Mouse (Mus musculus): ENCODE data around the gene Tcf7l2. TPM values are rescaled to one million over a fixed set of nuclear protein-coding genes. Genes with fewer than 3 reads are reported as not detected.

Tcf7l2 gene
- polyA plus RNA-seq, 1 experiment from 2014 or later = 53.4 TPM

DNA sequence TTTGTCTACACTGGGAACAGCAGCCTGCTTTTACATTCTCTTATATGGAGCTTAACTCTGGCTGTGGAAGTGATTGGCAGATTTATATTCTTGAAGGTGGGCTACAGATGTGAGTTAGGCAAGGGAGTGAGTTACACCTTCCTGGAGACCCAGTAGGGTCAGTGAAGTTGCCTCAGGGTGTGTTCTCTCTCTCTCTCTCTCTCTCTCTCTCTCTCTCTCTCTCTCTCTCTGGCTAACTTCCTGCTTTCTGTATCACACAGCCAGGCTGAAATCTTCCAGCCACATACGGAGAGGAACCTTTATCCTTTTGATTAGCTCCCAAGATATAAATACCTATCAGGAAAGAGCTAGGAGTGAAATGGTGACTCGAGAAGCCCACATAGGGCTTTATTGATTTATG lies 26.0 kb downstream of the Tcf7l2 start:
- Histone ChIP-seq H3K4me3 (replicated peaks; ENCODE audit: low read depth, low read length) (no peak overlapping the region), H3K9me3 (replicated peaks; ENCODE audit: low read length) (no peaks in the 10 kb centered on the region), H3K9ac (ENCODE audit: low read depth, low read length) (no peak overlapping the region), H3K4me2 (ENCODE audit: low read length) (no peak overlapping the region), H3K27ac (no peak overlapping the region), H3K4me1 (replicated peaks; ENCODE audit: insufficient read depth, low read length) (peaks cover 15% of the 10 kb centered on the region; the same call in 1 of the 2 replicates), H3K27me3 (ENCODE audit: insufficient read depth, low read length) (no peaks in the 10 kb centered on the region), H3K36me3 (ENCODE audit: insufficient read depth, low read length) (no peaks in the 10 kb centered on the region)
- no peak for DNase-seq (ENCODE audit: low spot score)
- no peak for TF ChIP-seq CTCF (IDR thresholded peaks at IDR 0.05; ENCODE audit: low read depth)
- WGBS = 8% methylated on average over 2 of the region's 2 CpGs
- ATAC-seq (replicated peaks; ENCODE audit: low FRiP score, low read depth) = no peak

DNA sequence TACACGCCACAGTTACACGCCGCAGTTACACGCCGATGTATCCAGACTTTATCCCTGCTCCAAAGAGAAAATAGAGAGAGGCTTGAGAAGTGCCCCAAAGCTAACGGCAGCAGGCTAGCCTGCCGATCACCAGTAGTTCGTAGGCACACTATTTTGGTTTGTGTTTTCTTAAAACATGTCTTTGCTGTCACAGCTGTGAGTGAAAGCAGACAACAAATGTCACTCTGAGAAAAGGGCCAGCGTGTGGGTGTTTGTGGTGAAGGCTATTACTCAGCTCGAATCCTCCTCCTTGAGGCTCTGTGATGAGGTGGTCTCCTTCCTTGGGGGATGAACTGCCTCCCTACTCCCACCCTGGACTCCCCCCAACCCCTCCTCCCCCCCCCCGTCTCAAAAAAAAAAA lies 26.6 kb downstream of the Tcf7l2 start:
- Histone ChIP-seq H3K27ac (no peak overlapping the region), H3K9me3 (replicated peaks; ENCODE audit: low read length) (no peaks in the 10 kb centered on the region), H3K4me3 (replicated peaks; ENCODE audit: low read depth, low read length) (no peak overlapping the region), H3K36me3 (ENCODE audit: insufficient read depth, low read length) (no peaks in the 10 kb centered on the region), H3K4me1 (replicated peaks; ENCODE audit: insufficient read depth, low read length) (peaks cover 22% of the 10 kb centered on the region; the same call in 1 of the 2 replicates), H3K4me2 (ENCODE audit: low read length) (0 out of 2 replicates have a peak overlapping the region, but pooled peaks have one; percentile 8), H3K9ac (ENCODE audit: low read depth, low read length) (no peak overlapping the region), H3K27me3 (ENCODE audit: insufficient read depth, low read length) (no peaks in the 10 kb centered on the region)
- no peak for DNase-seq (ENCODE audit: low spot score)
- WGBS = 33% methylated on average over 11 of the region's 11 CpGs
- ATAC-seq (replicated peaks; ENCODE audit: low FRiP score, low read depth) = no peak
- no peak for TF ChIP-seq CTCF (IDR thresholded peaks at IDR 0.05; ENCODE audit: low read depth)

DNA sequence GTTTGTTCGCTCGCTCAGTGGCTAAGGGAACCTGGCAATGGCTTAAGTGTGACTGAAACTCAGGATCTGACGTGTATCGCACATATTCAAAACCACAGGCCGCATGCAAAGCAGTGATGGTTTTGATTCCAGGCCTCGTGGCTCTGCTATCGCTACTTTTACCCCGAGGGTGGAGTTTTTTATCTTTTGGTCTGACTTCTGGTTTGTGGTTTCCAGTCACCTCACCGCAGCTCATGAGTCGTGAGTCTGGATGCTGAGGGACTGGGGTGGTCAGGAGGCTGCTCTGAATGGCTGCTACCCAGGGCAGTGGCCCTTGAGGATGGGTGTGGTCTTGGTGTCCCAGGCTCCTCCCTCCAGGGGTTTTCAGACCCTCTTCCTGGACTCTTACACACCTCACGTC lies 27.3 kb downstream of the Tcf7l2 start:
- H3K36me3 ChIP-seq (ENCODE audit: insufficient read depth, low read length) = no peaks in the 10 kb centered on the region
- peaks cover 26% of the 10 kb centered on the region; the same call in 1 of the 2 replicates for H3K4me1 ChIP-seq (replicated peaks; ENCODE audit: insufficient read depth, low read length)
- no peaks in the 10 kb centered on the region for H3K9me3 ChIP-seq (replicated peaks; ENCODE audit: low read length)
- H3K27ac ChIP-seq = no peak overlapping the region
- no peak overlapping the region for H3K4me2 ChIP-seq (ENCODE audit: low read length)
- H3K27me3 ChIP-seq (ENCODE audit: insufficient read depth, low read length) = no peaks in the 10 kb centered on the region
- 63% methylated on average over 11 of the region's 11 CpGs for WGBS
- H3K9ac ChIP-seq (ENCODE audit: low read depth, low read length) = no peak overlapping the region
- ATAC-seq (replicated peaks; ENCODE audit: low FRiP score, low read depth) = no peak
- no peak for DNase-seq (ENCODE audit: low spot score)
- no peak overlapping the region for H3K4me3 ChIP-seq (replicated peaks; ENCODE audit: low read depth, low read length)
- TF ChIP-seq CTCF (IDR thresholded peaks at IDR 0.05; ENCODE audit: low read depth) = no peak

DNA sequence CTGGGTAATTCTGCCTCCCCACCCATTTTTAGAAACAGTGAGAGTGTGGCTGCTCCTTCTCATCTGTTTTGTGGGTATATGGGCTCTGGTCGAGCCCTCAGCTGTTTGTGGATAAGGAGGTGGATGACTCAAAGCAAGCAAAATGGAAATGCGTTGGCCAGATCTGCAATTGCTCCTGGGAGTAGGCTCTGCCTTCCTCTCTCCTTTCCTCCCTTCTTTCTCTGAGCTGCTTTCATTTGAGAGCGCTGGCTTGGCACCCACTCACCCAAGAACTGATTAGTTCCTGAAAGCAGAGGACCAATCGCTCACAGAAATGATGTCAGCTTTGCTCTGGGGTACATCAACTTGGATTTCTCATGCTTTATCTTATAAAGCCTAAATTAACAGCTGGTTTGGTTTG lies 32.7 kb downstream of the Tcf7l2 start:
- Histone ChIP-seq H3K36me3 (ENCODE audit: insufficient read depth, low read length) (no peaks in the 10 kb centered on the region), H3K9me3 (replicated peaks; ENCODE audit: low read length) (no peaks in the 10 kb centered on the region), H3K9ac (ENCODE audit: low read depth, low read length) (no peak overlapping the region), H3K27me3 (ENCODE audit: insufficient read depth, low read length) (no peaks in the 10 kb centered on the region), H3K4me1 (replicated peaks; ENCODE audit: insufficient read depth, low read length) (peaks cover 11% of the 10 kb centered on the region; the same call in 1 of the 2 replicates), H3K4me2 (ENCODE audit: low read length) (no peak overlapping the region), H3K27ac (no peak overlapping the region), H3K4me3 (replicated peaks; ENCODE audit: low read depth, low read length) (no peak overlapping the region)
- no peak for DNase-seq (ENCODE audit: low spot score)
- TF ChIP-seq CTCF (IDR thresholded peaks at IDR 0.05; ENCODE audit: low read depth) = no peak
- WGBS = 62% methylated on average over 4 of the region's 4 CpGs
- no peak for ATAC-seq (replicated peaks; ENCODE audit: low FRiP score, low read depth)

DNA sequence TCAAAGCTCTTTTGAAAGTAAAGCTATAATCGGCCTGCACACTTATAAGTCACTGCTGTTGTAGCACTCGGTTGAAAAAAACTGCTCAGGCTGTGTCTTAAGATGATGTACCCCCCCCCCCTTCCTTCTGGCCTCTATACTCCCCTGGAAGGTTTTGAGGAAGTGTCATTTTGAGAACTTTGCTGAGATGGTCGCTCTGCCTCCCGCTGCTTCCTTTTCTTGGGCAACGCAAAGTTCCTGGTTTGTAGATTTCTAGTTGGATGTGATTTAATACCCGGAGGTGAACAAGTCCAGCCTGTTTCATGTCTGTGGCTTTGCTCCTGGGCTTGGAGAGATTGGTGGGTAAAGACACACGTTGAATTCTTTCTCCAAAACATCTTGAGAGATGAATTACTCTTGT lies 33.2 kb downstream of the Tcf7l2 start:
- ATAC-seq (replicated peaks; ENCODE audit: low FRiP score, low read depth) = no peak

DNA sequence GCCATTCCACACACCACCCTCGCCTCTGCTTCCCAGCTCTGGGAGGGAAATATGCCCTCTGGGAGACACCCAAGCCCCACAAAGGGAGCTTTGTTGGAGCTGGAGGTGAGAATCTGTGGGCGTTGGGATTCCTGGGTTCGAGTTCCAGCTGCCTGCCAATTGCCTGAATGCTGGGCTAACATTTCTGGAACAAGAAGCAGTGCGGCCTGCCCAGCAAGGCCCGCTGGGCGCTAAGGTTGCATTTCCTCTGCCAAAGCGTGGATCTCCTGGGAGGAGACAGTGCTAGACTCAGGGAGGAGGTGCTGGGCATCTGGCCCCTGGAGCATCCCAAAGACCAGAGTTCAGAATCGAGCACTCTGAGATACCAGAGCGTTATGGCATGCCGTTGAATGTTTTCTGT lies 38.3 kb downstream of the Tcf7l2 start:
- H3K27me3 ChIP-seq (ENCODE audit: insufficient read depth, low read length) = no peaks in the 10 kb centered on the region
- no peaks in the 10 kb centered on the region for H3K9me3 ChIP-seq (replicated peaks; ENCODE audit: low read length)
- no peak for DNase-seq (ENCODE audit: low spot score)
- 72% methylated on average over 10 of the region's 10 CpGs for WGBS
- peaks cover 2% of the 10 kb centered on the region for H3K4me1 ChIP-seq (replicated peaks; ENCODE audit: insufficient read depth, low read length)
- H3K27ac ChIP-seq = no peak overlapping the region
- H3K9ac ChIP-seq (ENCODE audit: low read depth, low read length) = no peak overlapping the region
- no peak overlapping the region for H3K4me3 ChIP-seq (replicated peaks; ENCODE audit: low read depth, low read length)
- no peaks in the 10 kb centered on the region for H3K36me3 ChIP-seq (ENCODE audit: insufficient read depth, low read length)
- no peak overlapping the region for H3K4me2 ChIP-seq (ENCODE audit: low read length)
- no peak for TF ChIP-seq CTCF (IDR thresholded peaks at IDR 0.05; ENCODE audit: low read depth)
- ATAC-seq (replicated peaks; ENCODE audit: low FRiP score, low read depth) = no peak

More for the DNA sequence above, 33.2 kb downstream of the Tcf7l2 start:
- Histone ChIP-seq H3K27me3 (ENCODE audit: insufficient read depth, low read length) (no peaks in the 10 kb centered on the region), H3K4me2 (ENCODE audit: low read length) (no peak overlapping the region), H3K27ac (no peak overlapping the region), H3K9ac (ENCODE audit: low read depth, low read length) (no peak overlapping the region), H3K4me1 (replicated peaks; ENCODE audit: insufficient read depth, low read length) (peaks cover 11% of the 10 kb centered on the region; the same call in 1 of the 2 replicates), H3K9me3 (replicated peaks; ENCODE audit: low read length) (no peaks in the 10 kb centered on the region), H3K36me3 (ENCODE audit: insufficient read depth, low read length) (no peaks in the 10 kb centered on the region), H3K4me3 (replicated peaks; ENCODE audit: low read depth, low read length) (no peak overlapping the region)
- no peak for DNase-seq (ENCODE audit: low spot score)
- no peak for TF ChIP-seq CTCF (IDR thresholded peaks at IDR 0.05; ENCODE audit: low read depth)
- WGBS = 44% methylated on average over 7 of the region's 7 CpGs

DNA sequence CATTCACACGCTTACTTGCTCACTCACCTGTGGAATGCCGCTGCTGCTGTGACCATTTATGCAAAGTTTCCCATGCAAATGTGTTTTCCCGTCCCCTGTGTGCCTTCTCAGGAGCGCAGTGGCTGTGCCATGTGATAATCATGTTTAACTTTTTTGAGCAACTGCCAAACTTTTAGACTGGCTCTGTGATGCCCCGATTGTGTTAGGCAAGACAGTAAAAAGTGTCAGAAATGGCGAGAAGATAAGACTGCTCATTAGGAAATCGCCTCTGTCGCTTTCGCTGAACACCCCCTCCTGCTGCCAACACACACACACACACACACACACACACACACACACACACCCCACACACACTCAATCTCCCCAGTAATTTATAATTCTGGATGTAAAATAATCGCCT lies 39.5 kb downstream of the Tcf7l2 start:
- no peak overlapping the region for H3K9ac ChIP-seq (ENCODE audit: low read depth, low read length)
- no peak overlapping the region for H3K4me2 ChIP-seq (ENCODE audit: low read length)
- no peak for ATAC-seq (replicated peaks; ENCODE audit: low FRiP score, low read depth)
- H3K27me3 ChIP-seq (ENCODE audit: insufficient read depth, low read length) = no peaks in the 10 kb centered on the region
- H3K4me3 ChIP-seq (replicated peaks; ENCODE audit: low read depth, low read length) = no peak overlapping the region
- H3K4me1 ChIP-seq (replicated peaks; ENCODE audit: insufficient read depth, low read length) = peaks cover 9% of the 10 kb centered on the region
- no peaks in the 10 kb centered on the region for H3K9me3 ChIP-seq (replicated peaks; ENCODE audit: low read length)
- DNase-seq (ENCODE audit: low spot score) = no peak
- 64% methylated on average over 10 of the region's 10 CpGs for WGBS
- no peaks in the 10 kb centered on the region for H3K36me3 ChIP-seq (ENCODE audit: insufficient read depth, low read length)
- no peak for TF ChIP-seq CTCF (IDR thresholded peaks at IDR 0.05; ENCODE audit: low read depth)
- no peak overlapping the region for H3K27ac ChIP-seq

Measured in kidney, postnatal 0 days (tissue).